Mouse (Mus musculus): ENCODE measurements around the gene Myo10. TPM values are rescaled to one million over a fixed set of nuclear protein-coding genes. Genes with fewer than 3 reads are reported as not detected.

Myo10 gene
- polyA plus RNA-seq, 2 experiments from 2014 or later, result 0.60 to 1.4 TPM

- no peak for ATAC-seq
These were observed 101.2 kb downstream of the Myo10 start for GRCm38 (mm10) chr15:25723281-25724113.

DNA sequence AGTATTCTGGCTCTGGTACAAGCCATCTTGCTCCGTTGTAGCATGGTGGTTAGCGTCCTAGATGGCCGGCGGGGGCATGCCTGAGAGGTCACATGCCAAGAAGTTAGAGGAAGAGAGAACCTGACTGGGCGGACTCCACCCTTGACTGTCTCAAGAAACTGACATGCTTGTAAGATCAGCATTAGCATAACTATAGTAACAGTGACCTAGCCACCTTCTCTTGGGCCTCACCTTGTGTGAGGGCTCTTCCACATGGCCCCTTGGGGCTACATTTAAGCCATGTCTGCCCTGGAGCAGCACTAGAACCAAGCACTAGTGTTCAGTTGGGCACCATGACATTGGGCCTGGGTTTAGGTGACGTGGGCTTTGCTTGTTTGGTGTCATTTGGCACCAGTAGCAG, 102.2 kb downstream of the Myo10 start:
- ATAC-seq, result no peak

GRCm38 (mm10) chr15:25726814-25727213, 104.5 kb downstream of the Myo10 start:
- ATAC-seq, result no peak

DNA sequence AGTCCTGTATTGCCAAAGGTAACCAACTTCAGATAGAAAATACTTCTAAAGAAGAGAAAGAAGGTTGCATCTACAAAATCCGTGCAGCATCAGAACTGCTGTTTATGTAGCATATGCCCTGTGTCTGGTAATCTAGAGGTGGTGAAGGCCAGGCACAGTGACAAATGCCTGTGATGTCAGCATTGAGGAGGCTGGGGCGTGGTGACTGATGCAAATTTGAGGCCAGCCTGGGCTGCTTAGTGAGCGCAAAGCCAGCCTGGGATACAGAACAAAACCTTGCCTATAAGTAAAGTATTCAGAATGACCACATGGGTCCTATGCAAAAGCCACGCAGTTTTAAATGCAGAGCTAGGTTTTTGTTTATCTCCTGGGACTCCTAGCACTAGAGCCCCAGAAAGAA, 106.2 kb downstream of the Myo10 start:
- no peak for ATAC-seq

DNA sequence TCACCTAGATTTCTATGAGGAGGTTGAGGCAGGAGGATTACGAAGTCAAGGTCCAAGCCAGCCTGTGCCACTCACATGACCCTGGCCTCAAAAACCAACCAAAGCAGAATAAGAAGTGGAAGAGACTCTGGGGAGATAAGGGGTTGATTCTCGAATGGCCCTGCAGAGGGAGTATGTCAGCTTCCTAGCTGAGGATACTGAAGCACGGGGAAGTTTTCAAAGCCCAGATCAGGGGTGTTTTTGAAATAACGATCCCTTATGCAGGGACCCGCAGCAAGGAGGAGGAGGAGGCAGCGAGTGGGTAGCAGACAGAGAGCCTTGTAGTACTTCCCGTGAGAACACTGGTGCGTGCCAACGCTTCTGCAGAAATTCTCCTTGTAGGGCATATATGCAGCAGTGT, 108.7 kb downstream of the Myo10 start:
- ATAC-seq, result no peak

- no peak for ATAC-seq
These were observed 110.6 kb downstream of the Myo10 start for GRCm38 (mm10) chr15:25732758-25733428.

GRCm38 (mm10) chr15:25733739-25734430, 111.6 kb downstream of the Myo10 start:
- ATAC-seq, result no peak

- no peak for ATAC-seq
These were observed 114.2 kb downstream of the Myo10 start for GRCm38 (mm10) chr15:25736531-25736930.

- ATAC-seq, result peak; percentile 88
These were observed 117.9 kb downstream of the Myo10 start for GRCm38 (mm10) chr15:25740271-25740670.

- no peak for ATAC-seq
These were observed 119.9 kb downstream of the Myo10 start for GRCm38 (mm10) chr15:25742196-25742595.

GRCm38 (mm10) chr15:25751510-25751909, 129.2 kb downstream of the Myo10 start:
- ATAC-seq, result no peak

DNA sequence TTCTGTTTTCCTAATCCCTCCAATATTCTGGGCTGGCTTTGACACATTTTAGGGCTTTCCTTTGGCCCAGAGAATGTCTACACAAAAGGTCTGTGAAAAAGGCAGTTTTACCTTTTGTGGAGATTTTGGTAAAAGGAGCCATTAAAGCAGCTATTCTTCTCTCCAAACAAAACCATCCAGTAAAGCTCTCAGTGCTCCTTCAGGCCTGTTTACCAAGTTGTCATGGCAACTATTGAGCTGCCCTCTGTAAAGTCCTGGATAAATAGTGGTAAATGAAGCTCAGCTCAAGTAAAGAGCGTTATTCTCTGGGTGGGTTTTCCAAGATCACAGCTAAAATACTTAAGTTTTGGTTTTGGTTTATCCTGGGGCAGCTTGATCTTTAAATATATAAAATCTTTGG, 130.3 kb downstream of the Myo10 start:
- ATAC-seq, result no peak

GRCm38 (mm10) chr15:25753003-25753402, 130.7 kb downstream of the Myo10 start:
- no peak for ATAC-seq

- ATAC-seq, result no peak
These were observed 131.6 kb downstream of the Myo10 start for GRCm38 (mm10) chr15:25753878-25754277.

DNA sequence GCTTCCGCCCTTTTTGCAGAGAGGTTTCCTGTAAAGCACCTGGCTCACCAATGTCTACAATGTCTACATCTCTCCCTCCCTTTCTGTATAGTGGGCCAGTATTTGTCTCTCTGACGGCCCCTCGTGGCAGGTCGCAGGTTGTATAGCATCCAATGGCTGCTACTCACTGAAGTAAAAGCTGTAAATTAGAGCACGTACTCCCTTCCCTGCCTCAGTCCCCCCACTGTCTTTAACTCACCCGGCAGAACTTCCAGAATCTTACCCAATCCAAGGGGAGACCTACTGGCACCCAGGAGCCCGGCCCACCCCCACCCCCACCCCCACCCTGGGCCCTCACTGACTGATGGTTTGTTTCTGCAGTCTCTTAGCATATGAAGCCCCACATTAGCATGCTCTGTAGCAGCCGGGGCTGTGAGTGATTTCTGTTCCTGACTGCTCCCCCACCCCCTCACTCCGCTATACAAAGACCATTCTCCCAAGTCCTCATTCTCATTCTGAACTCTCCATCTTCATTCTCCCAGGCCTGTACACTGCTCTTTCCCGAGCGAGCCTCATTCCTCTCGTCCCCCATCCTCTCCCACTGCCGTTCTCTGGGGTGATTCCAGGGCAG, 132.1 kb downstream of the Myo10 start:
- ATAC-seq, result no peak

- ATAC-seq, result no peak
These were observed 133.2 kb downstream of the Myo10 start for GRCm38 (mm10) chr15:25755536-25755935.

- ATAC-seq, result no peak
These were observed 133.7 kb downstream of the Myo10 start for GRCm38 (mm10) chr15:25756072-25756471.

GRCm38 (mm10) chr15:25758037-25758436, 135.7 kb downstream of the Myo10 start:
- no peak for ATAC-seq

DNA sequence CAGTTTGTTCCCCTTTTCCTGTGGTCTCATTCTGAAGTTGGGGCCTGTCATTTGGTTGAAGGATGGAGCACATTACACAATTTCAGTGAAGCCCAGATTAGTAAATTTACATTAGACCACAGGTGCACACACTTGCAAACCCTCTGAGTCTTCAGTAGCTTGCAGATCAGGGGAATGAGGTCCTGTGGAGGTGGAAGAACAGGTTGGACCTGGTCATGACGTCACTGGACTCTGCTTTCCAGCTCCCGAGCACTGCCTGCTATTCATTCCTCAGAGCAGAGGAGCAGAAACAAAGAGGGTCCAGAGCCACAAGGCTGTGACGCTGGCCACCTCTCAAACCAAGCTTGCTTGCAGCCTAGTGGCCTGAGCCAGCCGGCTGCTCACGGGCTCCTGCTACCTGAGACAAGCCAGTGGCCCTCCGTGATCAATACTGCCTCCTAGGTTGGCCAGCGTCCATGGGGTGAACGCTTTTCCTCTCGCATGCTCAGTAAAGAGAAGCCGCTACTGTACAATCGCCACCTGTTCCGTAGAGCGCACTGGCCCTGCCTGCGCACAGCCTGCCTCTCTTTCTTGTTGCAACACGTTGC, 136.3 kb downstream of the Myo10 start:
- ATAC-seq, result no peak

GRCm38 (mm10) chr15:25760304-25760703, 138.0 kb downstream of the Myo10 start:
- ATAC-seq, result no peak

- ATAC-seq, result no peak
These were observed 138.7 kb downstream of the Myo10 start for GRCm38 (mm10) chr15:25761049-25761448.

DNA sequence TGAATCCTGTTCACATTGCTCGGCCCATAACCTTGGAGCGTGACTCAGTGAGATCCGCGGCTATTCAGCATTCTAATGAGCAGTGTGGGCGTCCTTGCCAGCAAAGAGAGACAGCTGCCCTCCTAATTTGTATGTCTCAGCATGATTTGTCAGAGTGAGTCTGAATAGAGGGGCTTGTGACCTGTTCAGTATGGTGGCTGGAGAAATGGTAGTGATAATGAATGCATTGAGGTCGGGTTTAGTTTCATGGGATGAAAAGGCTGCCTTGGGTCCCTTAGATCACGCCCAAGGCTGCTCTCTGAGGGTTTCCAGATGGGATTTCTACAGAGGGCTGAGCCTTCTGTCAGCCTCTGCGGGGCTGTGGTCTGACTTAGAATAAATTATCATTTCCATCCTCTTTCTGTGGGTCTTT, 139.5 kb downstream of the Myo10 start:
- ATAC-seq, result no peak

GRCm38 (mm10) chr15:25762306-25762705, 140.0 kb downstream of the Myo10 start:
- ATAC-seq, result no peak

All from activated CD4-positive, CD25-positive, alpha-beta regulatory T cell, adult 4 months (primary cell).